21 mouse cellular contexts compared by ENCODE assay signal in the genomic region with DNA sequence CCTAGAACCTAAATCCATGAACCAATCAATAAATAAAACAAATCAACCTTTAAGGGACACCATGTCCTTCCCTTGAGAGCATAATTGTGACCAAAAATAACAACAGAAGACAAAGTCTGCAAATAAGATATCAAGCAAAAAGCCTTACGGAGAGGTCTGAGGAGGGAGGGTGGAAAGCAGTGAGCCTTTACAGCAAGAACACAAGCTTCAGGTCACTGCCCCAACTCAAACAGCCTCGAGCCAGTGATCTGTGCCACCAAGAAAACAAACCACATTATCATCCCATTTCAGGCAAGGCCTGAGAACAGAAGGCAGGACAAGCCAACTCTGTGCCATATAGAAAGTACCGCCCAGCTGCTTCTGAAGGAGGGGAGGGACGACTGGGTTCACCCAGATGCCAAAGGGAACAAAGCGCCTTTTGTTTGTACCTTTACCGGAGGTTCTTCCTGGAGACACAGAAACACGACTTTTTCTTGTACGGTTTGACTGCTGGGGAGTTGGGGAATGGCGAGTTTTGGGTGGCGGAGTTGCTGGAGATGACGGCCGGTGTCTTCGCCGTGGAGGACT. TPM values are rescaled to one million over a fixed set of nuclear protein-coding genes. Genes with fewer than 3 reads are reported as not detected.
DNase-seq lines count a peak whose midpoint lies in the region; ATAC-seq and TF ChIP-seq lines count a peak whose summit lies in the region.
"Had no signal": no experiment of that assay in that cellular context is flagged by ENCODE, and none has a peak within 500 bp of the region (broad histone marks: within the 10 kb centered on the region; RNA-seq: fewer than 3 reads in every experiment).

No protein-coding gene starts in this region.

- H3K4me2 ChIP-seq in lung, postnatal 0 days (replicated peaks; ENCODE audit: low read depth, low read length) = no peak overlapping the region; the same call in 1 of the 2 replicates
- H3K4me2 ChIP-seq in kidney, embryonic 15.5 days = no peak overlapping the region
- no peak overlapping the region for H3K4me2 ChIP-seq in stomach, postnatal 0 days (replicated peaks; ENCODE audit: low read depth)
- H3K4me2 ChIP-seq in neural tube, embryonic 15.5 days = no peak overlapping the region
- H3K4me2 ChIP-seq: heart, embryonic 13.5 days; hindbrain, embryonic 14.5 days; midbrain, embryonic 12.5 days; neural tube, embryonic 12.5 days had no signal

- H3K27ac ChIP-seq in kidney, adult 2 months (ENCODE audit: insufficient read depth, low read depth, low read length) = peak overlapping the region; percentile 60
- H3K27ac ChIP-seq in lung, postnatal 0 days (ENCODE audit: low read length) = peak overlapping the region; percentile 11; the same call in 1 of the 2 replicates
- peak overlapping the region; percentile 87 for H3K27ac ChIP-seq in kidney, embryonic 15.5 days
- H3K27ac ChIP-seq in stomach, postnatal 0 days (replicated peaks) = peak overlapping the region; percentile 53; the same call in 1 of the 2 replicates
- H3K27ac ChIP-seq in neural tube, embryonic 15.5 days (replicated peaks) = no peak overlapping the region
- H3K27ac ChIP-seq: embryonic facial prominence, embryonic 10.5 days; heart, embryonic 13.5 days; hindbrain, embryonic 14.5 days; liver, embryonic 14.5 days; midbrain, embryonic 12.5 days; neural tube, embryonic 12.5 days had no signal

- no peak overlapping the region for H3K4me3 ChIP-seq in kidney, adult 2 months (ENCODE audit: insufficient read depth, low read depth, low read length)
- H3K4me3 ChIP-seq in lung, postnatal 0 days (ENCODE audit: low read depth, low read length) = no peak overlapping the region
- H3K4me3 ChIP-seq in kidney, embryonic 15.5 days (replicated peaks) = no peak overlapping the region
- H3K4me3 ChIP-seq in stomach, postnatal 0 days (ENCODE audit: low read depth, low read length) = no peak overlapping the region
- H3K4me3 ChIP-seq in neural tube, embryonic 15.5 days (replicated peaks) = no peak overlapping the region
- H3K4me3 ChIP-seq: embryonic facial prominence, embryonic 10.5 days; heart, embryonic 13.5 days; midbrain, embryonic 12.5 days; neural tube, embryonic 12.5 days had no signal

- H3K9ac ChIP-seq in lung, postnatal 0 days (replicated peaks; ENCODE audit: low read depth) = no peak overlapping the region
- no peak overlapping the region for H3K9ac ChIP-seq in kidney, embryonic 15.5 days
- H3K9ac ChIP-seq in stomach, postnatal 0 days (ENCODE audit: low read length) = no peak overlapping the region
- no peak overlapping the region for H3K9ac ChIP-seq in neural tube, embryonic 15.5 days (replicated peaks)
- H3K9ac ChIP-seq: heart, embryonic 13.5 days; hindbrain, embryonic 14.5 days; liver, embryonic 14.5 days; midbrain, embryonic 12.5 days; neural tube, embryonic 12.5 days had no signal

- H3K36me3 ChIP-seq in kidney, adult 2 months (ENCODE audit: control insufficient read depth, insufficient read depth, low read length) = peaks cover 8% of the 10 kb centered on the region
- H3K36me3 ChIP-seq in lung, postnatal 0 days (ENCODE audit: insufficient read depth, low read length) = peaks cover 46% of the 10 kb centered on the region
- peaks cover 98% of the 10 kb centered on the region for H3K36me3 ChIP-seq in kidney, embryonic 15.5 days
- peaks cover 46% of the 10 kb centered on the region for H3K36me3 ChIP-seq in stomach, postnatal 0 days (ENCODE audit: control insufficient read depth, insufficient read depth, low read length)
- H3K36me3 ChIP-seq in neural tube, embryonic 15.5 days = peaks cover 93% of the 10 kb centered on the region

- TF ChIP-seq POLR2A in kidney, adult 2 months (IDR thresholded peaks at IDR 0.05; ENCODE audit: low read depth, low read length) = no peak

- WGBS in kidney, adult 2 months = 60% methylated on average over 14 of the region's 14 CpGs
- 54% methylated on average over 14 of the region's 14 CpGs for WGBS in lung, postnatal 0 days
- WGBS in kidney, embryonic 15.5 days = 72% methylated on average over 14 of the region's 14 CpGs
- 65% methylated on average over 14 of the region's 14 CpGs for WGBS in stomach, postnatal 0 days
- WGBS in neural tube, embryonic 15.5 days = 76% methylated on average over 14 of the region's 14 CpGs

- no peaks in the 10 kb centered on the region for H3K27me3 ChIP-seq in kidney, adult 2 months (replicated peaks; ENCODE audit: control insufficient read depth, insufficient read depth, low read length)
- no peaks in the 10 kb centered on the region for H3K27me3 ChIP-seq in lung, postnatal 0 days (replicated peaks; ENCODE audit: insufficient read depth, low read length)
- no peaks in the 10 kb centered on the region for H3K27me3 ChIP-seq in kidney, embryonic 15.5 days
- H3K27me3 ChIP-seq in stomach, postnatal 0 days (ENCODE audit: control insufficient read depth, insufficient read depth, low read length) = no peaks in the 10 kb centered on the region
- no peaks in the 10 kb centered on the region for H3K27me3 ChIP-seq in neural tube, embryonic 15.5 days (replicated peaks)
- H3K27me3 ChIP-seq: heart, embryonic 13.5 days; midbrain, embryonic 12.5 days; neural tube, embryonic 12.5 days had no signal

- no peak for TF ChIP-seq EP300 in lung, postnatal 0 days (IDR thresholded peaks at IDR 0.05)
- no peak for TF ChIP-seq EP300 in stomach, postnatal 0 days (optimal IDR thresholded peaks at IDR 0.05)

- no peaks in the 10 kb centered on the region for H3K9me3 ChIP-seq in lung, postnatal 0 days (ENCODE audit: low read length)
- no peaks in the 10 kb centered on the region for H3K9me3 ChIP-seq in kidney, embryonic 15.5 days (replicated peaks)
- no peaks in the 10 kb centered on the region for H3K9me3 ChIP-seq in stomach, postnatal 0 days (ENCODE audit: control insufficient read depth, low read length)
- no peaks in the 10 kb centered on the region for H3K9me3 ChIP-seq in neural tube, embryonic 15.5 days (replicated peaks)
- H3K9me3 ChIP-seq: embryonic facial prominence, embryonic 10.5 days; heart, embryonic 13.5 days; midbrain, embryonic 12.5 days; neural tube, embryonic 12.5 days had no signal

- peak; percentile 53 for DNase-seq in kidney, adult 2 months
- DNase-seq in kidney, adult 11 months = no peak
- peak; percentile 53 for DNase-seq in lung, postnatal 0 days (ENCODE audit: low spot score)
- DNase-seq in lung, postnatal 25 days (ENCODE audit: low spot score) = no peak
- peak; percentile 55 for DNase-seq in stomach, postnatal 0 days (ENCODE audit: low spot score)
- no peak for DNase-seq in layer of hippocampus, adult 8-10 months (ENCODE audit: low spot score in 2 of 2)
- DNase-seq: adrenal gland, adult 8-10 months; cerebellum, adult 8-10 months; gastrocnemius, postnatal 10 days; heart, adult 18-20 months; heart, postnatal 36 days; right cerebral cortex, postnatal 14 days; thymus, postnatal 14 days had no signal

- TF ChIP-seq CTCF in kidney, adult 2 months (conservative IDR thresholded peaks at IDR 0.05; ENCODE audit: insufficient read depth, insufficient read length, low read depth, low read length) = no peak
- no peak for TF ChIP-seq CTCF in lung, postnatal 0 days (IDR thresholded peaks at IDR 0.05)
- TF ChIP-seq CTCF in stomach, postnatal 0 days (IDR thresholded peaks at IDR 0.05; ENCODE audit: low read depth) = no peak

- H3K4me1 ChIP-seq in kidney, adult 2 months (ENCODE audit: control insufficient read depth, insufficient read depth, low read length) = peaks cover 19% of the 10 kb centered on the region
- no peaks in the 10 kb centered on the region for H3K4me1 ChIP-seq in lung, postnatal 0 days (ENCODE audit: insufficient read depth, low read depth, low read length)
- H3K4me1 ChIP-seq in kidney, embryonic 15.5 days = peaks cover 13% of the 10 kb centered on the region
- no peaks in the 10 kb centered on the region for H3K4me1 ChIP-seq in stomach, postnatal 0 days (replicated peaks; ENCODE audit: control insufficient read depth, insufficient read depth)
- H3K4me1 ChIP-seq in neural tube, embryonic 15.5 days = no peaks in the 10 kb centered on the region
- H3K4me1 ChIP-seq: embryonic facial prominence, embryonic 10.5 days; heart, embryonic 13.5 days; midbrain, embryonic 12.5 days; neural tube, embryonic 12.5 days had no signal

- peak; percentile 23; the same call in 1 of the 2 replicates for ATAC-seq in lung, postnatal 0 days
- ATAC-seq in kidney, embryonic 15.5 days (replicated peaks; ENCODE audit: low FRiP score) = no peak; the same call in 1 of the 2 replicates
- ATAC-seq in stomach, postnatal 0 days (ENCODE audit: low FRiP score, low TSS enrichment) = peak; percentile 78
- no peak for ATAC-seq in neural tube, embryonic 15.5 days (ENCODE audit: low FRiP score)

RNA-seq across cellular contexts. Expression of gene Srrm1, which starts 15.7 kb away (rescaled TPM):
- 17.1 and 21.6 TPM in 2 replicates for polyA plus RNA-seq in kidney, adult 2 months (2012; rRNA removed)
- 108 and 116 TPM in 2 replicates for polyA plus RNA-seq in lung, postnatal 0 days (2015; fragmentation: Nextera tagmentation; extraction: Ambion mirVana)
- 257 and 267 TPM in 2 replicates for polyA plus RNA-seq in kidney, embryonic 15.5 days (2015; fragmentation: Nextera tagmentation; extraction: Ambion mirVana)
- 95.9 and 108 TPM in 2 replicates for polyA plus RNA-seq in stomach, postnatal 0 days (2015; fragmentation: Nextera tagmentation; extraction: Ambion mirVana)
- 174 and 181 TPM in 2 replicates for polyA plus RNA-seq in neural tube, embryonic 15.5 days (2015; fragmentation: Nextera tagmentation; extraction: Ambion mirVana)
- 100 to 1,000 TPM; 134 to 168 (median 160) TPM for total RNA-seq in layer of hippocampus, adult 8-10 months (2022)

Comparison
In these comparisons a context has a peak if more than half of its experiments do, and no peak if none do; other contexts are left out.
1. DNase-seq: peak in kidney, adult 2 months (single experiment), lung, postnatal 0 days (single experiment) and stomach, postnatal 0 days (single experiment); none in kidney, adult 11 months (single experiment), lung, postnatal 25 days (single experiment) and layer of hippocampus, adult 8-10 months (0 of 2).
2. ATAC-seq: peak in lung, postnatal 0 days (single experiment) and stomach, postnatal 0 days (single experiment); none in kidney, embryonic 15.5 days (single experiment) and neural tube, embryonic 15.5 days (single experiment).